Mouse (Mus musculus) activated CD4-positive, CD25-positive, alpha-beta regulatory T cell, adult 4 months (primary cell): ENCODE measurements around the gene Ifitm1. TPM values are rescaled to one million over a fixed set of nuclear protein-coding genes. Genes with fewer than 3 reads are reported as not detected.

Experiments
- ATAC-seq: one replicate; pipeline ENCODE4 v1.8.0; 2017
- polyA plus RNA-seq, 2 experiments: library from polyadenylated mRNA; unstranded; fragments of 100-300 nt; shearing (Covaris generic); gene quantifications; one replicate each; pipeline ENCODE4 v1.2.1; 2017

The Ifitm1 gene
- 1 to 10 TPM; 4.6 to 7.5 TPM for polyA plus RNA-seq

- no peak for ATAC-seq
Measured at GRCm38 (mm10) chr7:140966921-140967320, at the start of gene Ifitm1. TSS of gene Ifitm1 (plus strand) at chr7:140967221.

- no peak for ATAC-seq
Measured at GRCm38 (mm10) chr7:140919911-140920310, 47.1 kb upstream of the Ifitm1 start.

- ATAC-seq: no peak
Measured at GRCm38 (mm10) chr7:140920418-140921029, 46.5 kb upstream of the Ifitm1 start, which contains the start of gene Nlrp6. TSS of gene Nlrp6 (plus strand) at chr7:140920902.

- ATAC-seq: no peak
Measured at GRCm38 (mm10) chr7:140921225-140921975, 45.6 kb upstream of the Ifitm1 start.

DNA sequence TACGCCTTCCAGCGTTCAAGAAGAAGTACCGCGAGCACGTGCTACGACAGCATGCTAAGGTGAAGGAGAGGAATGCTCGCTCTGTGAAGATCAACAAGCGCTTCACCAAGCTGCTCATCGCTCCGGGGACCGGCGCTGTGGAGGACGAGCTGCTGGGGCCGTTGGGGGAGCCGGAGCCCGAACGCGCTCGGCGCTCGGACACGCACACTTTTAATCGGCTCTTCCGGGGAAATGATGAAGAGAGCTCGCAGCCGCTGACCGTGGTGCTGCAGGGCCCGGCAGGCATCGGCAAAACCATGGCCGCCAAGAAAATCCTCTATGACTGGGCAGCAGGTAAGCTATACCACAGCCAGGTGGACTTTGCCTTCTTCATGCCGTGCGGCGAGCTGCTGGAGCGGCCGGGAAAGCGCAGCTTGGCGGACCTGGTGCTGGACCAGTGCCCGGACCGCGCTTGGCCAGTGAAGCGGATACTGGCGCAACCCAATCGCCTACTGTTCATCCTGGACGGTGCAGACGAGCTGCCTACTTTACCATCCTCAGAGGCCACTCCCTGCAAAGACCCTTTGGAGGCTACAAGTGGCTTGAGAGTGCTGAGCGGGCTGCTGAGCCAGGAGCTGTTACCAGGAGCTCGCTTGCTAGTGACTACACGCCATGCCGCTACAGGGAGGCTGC, 44.5 kb upstream of the Ifitm1 start:
- no peak for ATAC-seq

DNA sequence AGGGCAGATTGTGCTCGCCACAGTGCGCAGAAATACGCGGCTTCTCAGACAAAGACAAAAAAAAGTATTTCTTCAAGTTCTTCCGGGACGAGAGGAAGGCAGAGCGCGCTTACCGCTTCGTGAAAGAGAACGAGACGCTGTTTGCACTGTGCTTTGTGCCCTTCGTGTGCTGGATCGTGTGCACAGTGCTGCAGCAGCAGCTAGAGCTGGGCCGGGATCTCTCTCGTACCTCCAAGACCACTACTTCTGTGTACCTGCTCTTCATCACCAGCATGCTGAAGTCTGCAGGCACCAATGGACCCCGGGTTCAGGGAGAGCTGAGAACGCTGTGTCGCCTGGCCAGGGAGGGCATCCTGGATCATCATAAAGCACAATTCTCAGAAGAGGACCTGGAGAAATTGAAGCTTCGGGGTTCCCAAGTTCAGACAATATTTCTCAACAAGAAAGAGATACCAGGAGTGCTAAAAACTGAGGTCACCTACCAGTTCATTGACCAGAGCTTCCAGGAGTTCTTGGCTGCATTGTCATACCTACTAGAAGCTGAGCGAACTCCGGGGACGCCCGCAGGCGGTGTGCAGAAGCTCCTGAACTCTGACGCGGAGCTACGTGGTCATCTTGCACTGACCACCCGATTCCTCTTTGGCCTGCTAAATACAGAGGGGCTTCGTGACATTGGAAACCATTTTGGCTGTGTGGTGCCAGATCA, 43.8 kb upstream of the Ifitm1 start:
- no peak for ATAC-seq

DNA sequence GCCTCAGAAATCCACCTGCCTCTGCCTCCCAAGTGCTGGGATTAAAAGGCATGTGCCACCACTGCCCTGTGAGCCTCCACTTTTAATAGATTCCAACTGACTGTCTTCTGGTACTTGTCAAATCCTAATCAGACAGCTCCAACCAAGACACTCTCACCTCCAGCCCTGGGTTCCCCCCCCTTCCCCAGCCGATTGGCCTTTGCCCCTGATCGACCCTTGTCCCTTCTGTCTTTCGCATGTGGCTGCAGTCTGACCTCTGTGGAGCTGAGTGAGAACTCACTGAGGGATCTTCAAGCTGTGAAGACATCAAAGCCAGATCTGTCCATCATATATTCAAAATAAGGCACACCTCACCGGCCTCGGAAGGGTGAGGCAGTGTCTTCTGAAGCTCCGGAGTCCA, 39.8 kb upstream of the Ifitm1 start:
- ATAC-seq: no peak

- no peak for ATAC-seq
Measured at GRCm38 (mm10) chr7:140938436-140938835, 28.6 kb upstream of the Ifitm1 start.

DNA sequence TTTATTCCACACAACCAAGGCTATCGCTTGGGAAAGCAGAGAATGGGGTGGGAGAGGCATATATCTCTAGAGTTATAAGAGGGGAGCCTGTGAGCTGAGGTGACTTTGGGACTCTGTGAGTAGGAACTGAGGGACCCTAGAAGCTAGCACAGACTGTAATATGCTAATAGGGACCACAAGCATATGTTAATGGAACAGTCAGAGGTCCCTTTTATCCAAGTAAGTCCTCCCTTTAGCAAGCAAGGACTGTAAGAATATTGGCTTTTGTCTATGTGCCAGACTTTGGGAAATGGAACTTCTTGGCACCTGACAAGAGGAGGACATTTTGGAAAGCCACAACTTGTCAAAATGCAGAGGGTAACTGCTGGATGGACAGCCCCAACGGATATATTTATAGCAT, 28.1 kb upstream of the Ifitm1 start:
- no peak for ATAC-seq

GRCm38 (mm10) chr7:140939669-140940171, 27.3 kb upstream of the Ifitm1 start:
- no peak for ATAC-seq

DNA sequence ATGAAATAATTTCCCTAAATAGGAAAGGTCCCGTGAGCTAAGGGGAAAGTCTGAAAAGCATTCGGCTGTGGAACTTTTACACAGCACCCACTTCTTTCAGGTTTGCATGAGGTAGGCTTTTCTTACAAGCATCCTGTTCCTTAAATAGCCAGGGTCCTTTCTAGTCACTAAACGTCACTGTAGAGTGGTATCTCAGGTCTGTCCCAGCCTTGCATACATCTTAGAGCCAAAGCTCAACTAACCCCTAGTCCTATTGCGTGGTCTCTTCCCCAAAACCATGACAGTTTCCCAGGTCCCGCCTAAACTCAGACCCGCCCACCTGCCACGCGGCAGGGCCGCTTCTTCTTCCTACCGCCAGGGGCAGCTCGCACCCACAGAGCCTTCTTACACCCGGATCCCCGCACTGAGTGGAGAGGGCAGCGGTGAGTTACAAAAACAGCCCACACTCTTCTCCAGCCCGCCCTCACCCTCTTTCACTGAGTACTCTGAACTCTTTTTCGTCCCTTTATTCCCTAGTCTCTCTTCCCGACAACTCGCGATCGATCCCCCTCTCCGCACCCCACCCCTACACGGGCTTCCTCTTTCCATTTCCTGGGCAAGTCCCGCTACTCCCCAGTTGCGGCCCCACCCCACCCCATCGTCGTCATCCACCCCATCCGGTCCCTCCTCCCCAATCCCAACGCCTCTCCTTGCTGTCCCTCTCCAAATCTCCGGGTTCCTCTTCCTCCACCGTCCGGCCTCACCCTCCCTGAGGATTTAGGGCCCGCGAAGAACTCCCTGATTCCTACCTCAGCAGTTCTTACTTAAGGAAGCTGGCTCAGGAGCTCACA, 25.6 kb upstream of the Ifitm1 start, which contains the start of gene Pgghg:
TSS of gene Pgghg (plus strand) at position 170 of the 830 bp plus-strand sequence.
- ATAC-seq: peak; percentile 87

DNA sequence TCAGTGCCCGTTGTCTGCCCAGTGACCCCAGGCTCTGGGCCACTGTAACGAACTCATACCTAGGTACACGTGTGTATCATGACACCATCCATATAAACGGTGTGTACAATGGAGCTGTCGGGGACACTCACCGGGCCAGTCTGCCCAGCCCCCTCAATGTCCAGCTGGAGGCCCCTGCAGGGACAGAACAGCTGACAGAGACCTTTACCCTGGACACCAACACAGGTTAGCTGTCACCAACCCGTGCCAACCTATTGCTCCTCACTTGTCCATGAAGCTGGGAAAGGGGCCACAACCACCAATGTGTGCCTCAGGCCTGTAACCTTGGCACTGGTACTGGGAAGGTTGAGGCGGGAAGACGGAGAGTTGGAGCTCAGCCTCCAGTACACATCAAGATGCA, 24.7 kb upstream of the Ifitm1 start:
- no peak for ATAC-seq

GRCm38 (mm10) chr7:140942811-140943210, 24.2 kb upstream of the Ifitm1 start:
- ATAC-seq: no peak

DNA sequence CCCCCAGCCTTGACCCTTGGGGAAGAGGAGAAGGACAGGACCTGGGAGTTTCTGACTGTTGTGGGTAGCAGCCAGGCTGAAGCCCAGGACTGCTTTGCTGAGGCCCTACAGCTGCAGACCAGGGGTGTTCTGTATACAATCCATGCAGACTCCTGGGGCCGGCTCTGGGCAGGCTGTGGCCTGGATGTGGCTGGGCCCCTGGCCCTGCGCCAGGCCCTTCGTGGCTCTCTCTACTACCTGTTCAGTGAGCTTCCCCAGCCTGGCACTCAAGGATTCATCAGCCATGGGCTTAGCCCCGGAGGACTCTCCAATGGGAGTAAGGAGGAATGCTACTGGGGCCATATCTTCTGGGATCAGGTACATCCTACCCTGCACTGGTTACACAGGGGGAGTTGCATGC, 23.7 kb upstream of the Ifitm1 start:
- no peak for ATAC-seq

DNA sequence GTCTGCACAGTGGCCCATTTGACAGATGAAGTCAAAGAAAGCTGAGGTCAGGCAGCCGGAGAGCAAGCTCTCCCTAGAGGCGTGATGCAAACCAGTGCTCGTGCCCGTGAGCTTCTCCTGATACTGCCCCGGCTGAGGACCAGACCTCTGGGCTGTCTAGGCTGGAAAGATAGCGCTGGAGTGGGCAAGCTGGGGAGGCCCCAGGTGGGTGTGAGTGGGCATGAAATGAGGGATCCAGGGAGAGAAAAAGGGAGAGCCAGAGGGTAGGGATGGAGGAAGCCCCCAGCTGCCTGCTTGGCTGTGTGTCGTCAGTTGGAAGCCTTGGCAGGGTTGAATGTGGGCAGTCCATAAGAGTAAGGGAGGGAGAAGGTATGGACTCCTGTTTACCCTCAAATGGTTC, 22.8 kb upstream of the Ifitm1 start:
- ATAC-seq: no peak

GRCm38 (mm10) chr7:140945247-140945646, 21.8 kb upstream of the Ifitm1 start:
- no peak for ATAC-seq

GRCm38 (mm10) chr7:140946311-140946710, 20.7 kb upstream of the Ifitm1 start:
- no peak for ATAC-seq

DNA sequence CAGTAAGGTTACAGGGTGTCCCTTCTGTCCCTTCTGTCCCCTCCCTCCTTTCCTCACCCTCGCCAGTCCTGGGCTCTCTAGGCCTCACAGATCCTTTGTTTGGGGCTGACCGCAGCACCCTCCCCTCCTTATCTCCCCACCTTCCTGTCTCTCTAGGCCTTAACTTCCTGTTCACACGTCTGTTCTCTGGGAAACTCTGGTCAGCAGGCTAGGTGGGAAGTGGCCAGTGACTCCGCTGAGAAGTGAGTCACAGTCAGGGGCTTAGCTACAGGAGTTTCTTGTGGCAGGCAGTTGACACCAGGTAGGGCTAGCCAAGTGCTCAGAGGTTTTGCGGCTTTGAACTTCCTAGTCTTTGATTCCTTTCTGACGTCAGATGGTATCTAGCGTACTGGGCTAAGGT, 20.0 kb upstream of the Ifitm1 start:
- ATAC-seq: peak; percentile 84

DNA sequence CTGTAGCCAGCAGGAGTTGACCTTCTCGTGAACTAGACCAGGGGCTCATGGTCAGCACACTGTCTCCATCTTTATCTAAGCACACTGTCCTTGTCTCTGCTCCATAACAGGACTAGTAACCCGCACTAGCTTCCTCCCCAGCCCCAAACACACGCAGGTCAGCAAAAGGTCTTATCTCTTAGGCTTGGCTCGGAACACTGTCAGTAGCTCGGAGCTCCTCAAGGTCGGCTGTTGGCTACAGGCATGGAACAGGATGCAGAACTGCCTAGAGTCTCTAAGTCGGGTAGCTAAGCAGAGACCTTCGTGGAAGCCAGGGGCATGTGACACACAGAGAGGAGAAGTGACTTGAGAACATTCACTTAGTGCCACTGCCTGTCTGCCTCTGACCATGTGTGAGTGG, 18.9 kb upstream of the Ifitm1 start:
- ATAC-seq: no peak

GRCm38 (mm10) chr7:140949255-140949654, 17.8 kb upstream of the Ifitm1 start:
- ATAC-seq: no peak

DNA sequence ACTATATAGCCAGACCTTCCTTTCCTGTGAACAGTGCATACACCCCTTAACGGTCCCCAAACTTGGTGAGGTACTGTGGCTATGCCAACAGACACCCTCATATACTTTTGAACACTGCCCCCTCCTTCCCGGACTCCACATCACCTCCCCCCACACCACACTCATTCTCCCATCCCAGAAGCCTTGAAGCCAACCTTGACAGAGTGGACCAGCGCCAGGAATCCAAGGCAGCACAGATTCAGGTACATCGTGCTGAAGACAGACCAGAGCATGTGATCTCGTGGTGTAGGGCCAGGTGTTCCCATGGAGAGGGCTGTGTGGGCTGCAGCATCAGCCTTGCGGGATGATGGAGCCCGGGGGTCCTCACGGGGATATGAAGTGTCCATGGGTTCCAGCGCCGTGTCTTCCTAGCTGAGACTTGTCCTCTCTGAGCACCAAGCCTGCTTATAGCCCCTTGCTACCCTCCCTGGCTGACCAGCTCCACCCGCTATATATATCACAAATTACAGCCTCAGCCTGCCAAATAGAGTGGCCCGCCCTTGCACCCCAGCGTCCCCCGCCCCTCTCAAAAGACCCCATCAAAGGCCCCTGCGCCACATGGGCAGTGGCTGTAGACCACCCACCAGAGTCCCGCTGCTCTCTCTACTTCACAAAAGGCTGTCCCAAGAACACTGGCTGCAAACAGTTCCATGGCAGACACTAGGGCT, 17.0 kb upstream of the Ifitm1 start, which contains the start of gene Ifitm5:
TSS of gene Ifitm5 (minus strand) at position 468 of the 707 bp plus-strand sequence.
- ATAC-seq: no peak
